Mouse (Mus musculus) G1E (cell line): Measurements from ENCODE around the gene Cbx7.

Experiments used
- CTCF ChIP-seq: IDR thresholded peaks from 2 replicates; pipeline ENCODE4 v1.5.1; 2012; ENCODE audit warnings: low read depth, low read length, inconsistent platforms, mixed read lengths
- GATA1 ChIP-seq: IDR thresholded peaks from 2 replicates; pipeline ENCODE4 v1.6.1; 2012; ENCODE audit warnings: borderline replicate concordance, low read length, inconsistent platforms, mixed read lengths
- POLR2AphosphoS5 ChIP-seq: IDR thresholded peaks from 2 replicates; pipeline ENCODE4 v1.6.1; 2012; ENCODE audit warnings: low read depth, low read length, inconsistent platforms; ENCODE audit not compliant: insufficient replicate concordance

DNA sequence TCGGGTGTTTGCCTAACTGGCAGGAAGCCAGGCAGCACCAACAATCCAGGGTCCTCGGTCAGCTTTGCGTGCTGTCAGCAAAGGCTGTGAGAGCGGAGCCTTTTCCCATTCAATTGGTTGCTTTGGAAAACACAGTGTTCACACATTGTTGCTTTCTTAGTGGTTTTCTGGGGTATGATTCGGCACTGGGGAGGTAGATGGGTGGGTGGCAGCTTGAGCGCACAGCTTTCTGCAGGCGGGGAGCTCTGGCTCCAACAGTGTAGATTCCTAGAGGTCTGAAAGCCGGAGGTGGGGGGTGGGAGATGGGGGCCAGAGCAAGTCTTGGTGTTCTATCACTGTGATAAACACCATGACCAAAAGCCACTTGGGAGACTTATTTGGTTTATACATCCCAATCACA lies 59.6 kb downstream of the Cbx7 start:
- TF ChIP-seq CTCF = no peak
- TF ChIP-seq GATA1 = no peak
- TF ChIP-seq POLR2AphosphoS5 = no peak
